Mouse (Mus musculus) lung, adult 18-20 months (tissue): ENCODE data around the gene Abhd17b.
"Not testable (repeated sequence)": the region's sequence is repeated elsewhere in the genome, so short reads cannot be mapped to it uniquely, and the experiment has no call there.

Experiments
- DNase-seq, 2 experiments: peaks; one replicate each; pipeline ENCODE4 v3.0.0; 2022; ENCODE audit warnings: mixed read lengths in 2 of 2

The Abhd17b gene

GRCm38 (mm10) chr19:21652285-21653171 lies 457 bp upstream of the Abhd17b start, which contains the start of gene 1110059E24Rik:
TSS of gene 1110059E24Rik (minus strand) at chr19:21652976.
- DNase-seq: peak; percentile 99

DNA sequence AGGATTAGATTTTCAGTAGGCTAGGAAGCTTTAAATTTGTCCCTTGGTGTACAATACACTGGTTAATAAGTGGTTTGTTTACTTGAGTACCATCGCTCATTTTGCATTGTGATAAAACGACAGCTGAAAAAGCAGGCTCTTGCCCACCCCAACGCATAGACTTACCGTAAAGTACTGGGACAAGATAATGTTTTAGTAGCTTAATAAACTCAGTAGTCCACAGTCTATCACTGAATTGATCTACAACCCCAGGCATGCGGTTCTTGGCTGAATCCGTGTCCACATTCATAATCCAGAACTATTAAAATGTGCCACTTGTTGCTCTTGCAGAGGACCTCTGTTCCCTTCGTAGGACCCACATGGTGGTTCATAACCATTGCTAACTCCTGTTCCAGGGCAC lies 1.8 kb downstream of the Abhd17b start:
- DNase-seq: no peak

DNA sequence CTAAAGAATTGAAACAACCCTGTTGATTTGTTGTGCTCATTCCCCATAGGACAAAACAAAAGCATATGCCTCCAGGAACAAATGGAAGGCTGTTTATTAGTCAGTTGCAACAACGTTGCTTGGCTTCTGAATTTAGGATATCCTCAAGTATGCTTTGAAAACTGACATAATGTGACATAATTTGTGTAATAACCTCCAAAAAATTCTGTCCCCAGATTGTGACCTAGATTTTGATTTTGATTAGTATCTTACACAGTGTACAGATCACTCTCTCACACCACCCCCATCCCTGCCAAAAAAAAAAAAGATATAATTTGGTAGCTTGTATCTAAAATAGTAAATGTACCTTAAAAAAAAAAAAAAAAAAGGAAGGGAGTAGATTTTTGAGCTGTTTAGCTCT lies 7.7 kb downstream of the Abhd17b start:
- DNase-seq: no peak

DNA sequence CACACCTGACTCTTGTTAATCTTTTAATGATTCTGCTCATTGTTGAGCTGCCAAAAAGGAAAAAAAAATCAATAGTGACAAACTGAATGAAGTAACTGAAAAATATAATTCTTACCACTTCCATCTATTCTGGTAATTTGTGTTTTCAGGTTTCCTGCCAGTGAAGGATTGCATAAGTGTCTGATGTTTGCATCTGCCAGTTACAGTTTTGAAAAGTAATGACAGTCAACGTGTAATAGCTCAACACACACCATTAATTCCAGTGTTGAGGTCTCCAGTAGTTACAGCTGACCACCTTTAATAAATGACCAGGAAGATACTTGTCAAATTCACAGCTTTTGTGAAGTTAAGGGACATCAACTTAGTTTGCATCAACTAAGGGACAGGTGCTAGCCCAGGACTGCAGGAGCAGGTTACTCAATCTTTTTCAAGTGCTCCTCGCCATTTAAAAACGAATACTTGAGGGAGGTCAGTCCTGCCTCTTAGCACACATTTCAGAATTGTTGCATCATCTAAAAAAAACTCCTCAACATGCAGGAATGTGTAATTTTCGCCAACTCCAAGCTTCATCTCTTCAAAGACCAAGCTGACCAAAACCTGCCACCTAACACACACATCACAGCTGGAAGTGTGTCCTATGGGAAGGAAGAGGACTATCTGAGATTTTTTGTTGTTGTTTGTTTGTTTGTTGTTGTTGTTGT lies 10.9 kb downstream of the Abhd17b start:
- DNase-seq: peak; percentile 53 to 70

- no peak for DNase-seq
Measured at GRCm38 (mm10) chr19:21669650-21670049, 16.7 kb downstream of the Abhd17b start.

DNA sequence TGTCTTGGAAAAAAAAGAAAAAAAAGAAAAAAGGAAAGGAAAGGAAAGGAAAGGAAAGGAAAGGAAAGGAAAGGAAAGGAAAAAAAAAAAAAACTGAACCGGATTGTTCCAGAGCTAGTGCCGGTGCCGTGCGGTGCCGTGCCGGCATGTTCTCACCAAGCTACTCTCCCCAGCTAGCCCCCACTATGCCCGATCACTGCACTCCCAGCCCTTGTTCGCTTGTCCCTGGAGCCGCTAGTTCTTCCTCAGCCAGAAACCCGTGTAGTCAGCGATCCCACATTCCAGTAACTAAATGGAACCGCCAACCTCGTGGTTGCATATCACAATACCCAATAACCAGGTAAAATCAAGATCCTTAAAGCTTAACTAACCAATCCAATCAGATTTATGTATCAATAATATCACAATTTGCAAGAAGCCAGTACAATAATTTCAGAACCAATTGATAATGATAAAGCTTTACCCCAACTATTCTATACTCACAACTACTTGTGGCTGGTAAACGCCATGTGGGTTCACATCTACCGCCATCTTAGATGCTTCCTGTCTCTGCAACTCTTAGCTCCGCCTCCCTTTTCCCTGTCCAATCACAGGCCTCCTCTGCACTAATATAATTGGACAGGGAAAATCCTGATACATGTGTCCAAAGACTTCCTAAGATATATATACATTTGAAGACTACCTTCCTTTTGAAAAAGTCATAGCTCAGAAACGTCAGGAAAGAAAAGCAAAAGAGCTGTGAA lies 21.5 kb downstream of the Abhd17b start:
- no peak for DNase-seq

DNA sequence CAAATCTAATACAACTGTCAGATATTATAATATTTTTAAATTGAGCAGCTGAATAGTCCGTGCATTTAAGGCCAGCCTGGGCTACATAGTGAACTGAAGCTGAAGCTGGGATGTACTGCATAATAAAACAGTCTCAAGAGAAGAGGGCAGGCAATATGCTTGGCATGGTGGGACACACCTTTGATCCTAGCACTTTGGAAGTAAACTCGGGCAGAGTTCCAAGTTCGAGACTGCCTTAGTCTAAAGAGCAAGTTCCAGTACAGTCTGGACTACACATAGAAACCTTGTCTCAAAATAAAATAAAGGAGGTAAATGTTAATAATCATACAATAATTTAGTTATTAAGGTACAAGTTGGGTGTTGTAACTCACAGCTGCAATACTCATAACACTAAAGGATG lies 27.1 kb downstream of the Abhd17b start:
- DNase-seq: no peak

DNA sequence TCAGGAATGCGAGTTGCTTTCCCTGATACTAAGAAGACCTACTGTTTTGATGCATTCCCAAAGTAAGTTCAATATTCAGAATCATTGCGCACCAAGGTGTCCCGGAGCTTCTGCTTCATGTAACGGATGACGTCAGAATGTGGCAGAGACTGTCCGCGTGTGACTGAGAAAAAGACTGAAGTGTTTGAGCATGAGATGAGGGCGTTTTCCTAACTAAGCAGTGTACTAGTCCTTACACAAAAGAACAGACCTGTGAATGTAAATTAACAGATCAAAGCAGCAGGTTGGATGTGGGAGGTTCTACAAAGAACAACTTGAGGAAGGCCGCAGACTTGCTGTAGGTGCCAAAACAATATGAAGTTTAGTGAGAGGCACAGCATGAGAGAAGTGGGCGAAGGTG lies 28.0 kb downstream of the Abhd17b start:
- no peak for DNase-seq

DNA sequence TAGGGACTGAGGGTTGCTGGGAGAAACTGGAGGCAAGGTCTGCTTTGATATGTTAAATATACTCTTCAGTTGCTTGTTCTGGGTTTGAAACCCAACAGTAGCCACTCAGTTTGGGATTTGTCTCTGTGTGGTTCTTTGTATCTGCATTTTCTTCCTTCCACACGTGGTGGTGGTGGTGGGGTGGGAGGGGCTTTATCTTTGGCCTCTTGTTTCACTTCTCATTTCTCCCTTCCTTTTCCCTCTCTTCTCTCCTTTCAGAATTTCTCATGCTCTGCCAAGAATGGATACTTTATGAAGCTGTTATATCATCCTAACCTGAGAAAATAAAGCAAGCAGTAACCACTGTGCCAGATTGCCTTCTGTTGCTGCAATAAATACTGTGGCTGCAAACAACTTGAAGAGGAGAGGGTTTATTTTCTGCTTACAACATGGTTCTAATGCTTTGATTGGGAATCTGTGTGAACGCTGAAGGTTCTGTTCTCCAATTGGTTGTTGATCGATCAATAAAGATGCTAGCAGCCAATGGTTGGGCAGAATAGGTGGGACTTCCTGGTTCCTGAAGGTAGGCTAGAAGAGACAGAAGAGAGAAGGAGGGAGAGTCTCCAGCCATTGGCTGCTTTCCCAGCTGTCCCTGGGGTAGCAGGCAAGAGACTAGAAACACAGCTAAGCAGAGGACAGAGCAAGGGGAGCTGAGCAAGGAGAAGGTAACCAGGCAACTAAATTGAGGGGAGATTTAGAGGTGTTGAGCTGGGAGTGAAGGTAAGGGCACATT lies 60.5 kb downstream of the Abhd17b start:
- DNase-seq: peak; percentile 58 to 68

DNA sequence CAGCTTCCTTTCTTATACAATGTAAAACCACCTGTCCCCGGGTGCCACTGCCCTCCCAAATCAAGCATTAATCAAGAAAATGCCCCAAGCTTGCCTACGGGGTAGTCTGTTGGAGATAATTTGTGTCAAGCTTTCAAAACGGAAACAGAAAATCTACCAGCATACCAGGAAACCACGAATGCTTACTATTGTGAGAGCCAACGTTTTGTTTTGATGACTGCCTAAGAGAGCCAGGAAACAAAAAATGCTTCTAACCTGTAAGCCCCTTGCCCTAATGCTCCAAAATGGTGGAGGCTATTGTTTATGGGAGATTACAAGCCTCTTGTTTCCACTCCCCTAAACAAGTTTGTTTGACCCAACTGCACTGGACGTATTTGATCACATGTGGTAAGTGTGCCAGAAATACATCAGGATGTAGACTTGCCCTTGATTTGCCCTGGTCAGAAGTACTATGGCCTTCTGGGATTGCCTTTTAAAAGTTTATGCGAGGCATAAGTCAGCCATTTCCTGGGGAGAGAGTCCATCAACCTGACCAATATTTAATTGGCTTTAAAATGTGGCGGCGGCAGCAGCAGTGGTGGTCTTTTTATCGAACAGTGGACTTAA lies 61.4 kb downstream of the Abhd17b start:
- DNase-seq: no peak

DNA sequence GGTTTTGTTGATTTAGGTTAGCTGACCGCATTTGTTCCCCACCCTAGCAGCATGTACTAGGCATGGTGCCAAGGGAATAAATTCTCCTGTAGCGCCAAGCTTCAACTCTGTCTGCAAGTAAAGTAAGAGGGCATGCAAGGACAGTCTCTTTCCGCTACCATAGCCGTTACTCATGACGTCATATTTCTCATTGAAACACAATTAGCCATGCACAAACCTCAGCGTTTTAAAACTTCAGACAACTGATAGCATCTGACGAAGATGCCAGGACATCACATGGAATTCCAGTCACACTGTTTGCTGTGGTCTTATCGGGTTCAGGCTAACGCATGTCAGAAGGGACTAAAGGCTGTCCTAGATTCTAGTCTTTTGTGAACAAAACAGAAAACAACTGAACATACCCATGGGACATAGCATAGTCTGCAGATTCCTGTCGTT lies 62.0 kb downstream of the Abhd17b start:
- DNase-seq: no peak

DNA sequence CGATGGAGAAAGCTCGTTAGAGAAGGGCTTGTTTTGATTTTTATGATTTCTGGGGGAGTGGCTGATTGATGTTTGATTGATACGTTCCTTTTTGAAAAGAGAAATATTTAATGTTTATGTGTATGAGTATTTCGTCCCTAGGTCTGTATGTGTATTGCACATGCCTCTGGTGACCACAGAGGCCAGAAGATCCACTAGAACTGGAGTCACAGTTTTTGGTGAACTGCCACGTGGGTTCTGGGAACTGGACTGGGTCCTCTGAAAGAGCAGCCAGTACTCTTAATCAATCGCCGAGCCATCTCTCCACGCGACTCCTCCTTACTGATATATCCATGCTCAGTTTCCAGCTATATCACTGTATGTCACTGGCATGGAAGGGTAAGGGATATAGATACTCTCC lies 62.5 kb downstream of the Abhd17b start:
- DNase-seq: no peak

DNA sequence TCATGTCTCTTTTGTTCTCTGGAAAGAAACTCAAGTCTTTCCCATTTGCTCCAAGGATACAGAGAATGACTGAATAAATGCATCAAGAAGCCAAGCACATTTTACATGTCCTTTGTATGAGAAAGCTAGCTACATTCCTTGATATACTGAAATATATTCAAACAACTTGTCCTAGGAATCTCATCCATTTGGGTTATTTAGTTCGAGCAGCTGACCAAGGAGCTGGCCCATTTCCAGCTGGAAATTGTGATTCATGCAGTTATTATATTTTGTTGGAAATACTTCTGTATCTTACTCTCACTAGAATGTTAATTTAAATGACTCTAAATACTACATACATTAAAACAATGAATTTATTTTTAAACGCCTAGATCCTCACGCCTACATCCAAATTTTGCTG lies 63.5 kb downstream of the Abhd17b start:
- DNase-seq: no peak

DNA sequence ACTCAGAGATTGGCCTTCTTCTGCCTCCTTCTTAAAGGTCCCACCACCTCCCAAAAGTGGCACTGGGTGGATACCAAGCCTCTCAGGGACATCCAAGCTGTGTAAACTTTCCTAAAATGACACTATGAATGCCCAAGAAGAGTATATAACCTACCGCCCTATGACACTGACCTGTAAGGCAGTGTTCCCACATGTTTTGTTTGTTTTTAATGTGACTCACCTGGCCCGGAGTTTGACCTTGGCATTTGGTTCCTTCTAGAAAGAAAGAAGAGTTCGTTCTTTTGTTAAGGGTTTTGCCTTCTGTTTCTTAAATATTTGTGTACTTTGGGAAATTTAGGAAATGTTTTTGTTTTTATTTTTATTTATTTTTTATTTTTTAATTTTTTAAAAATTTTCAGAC lies 66.2 kb downstream of the Abhd17b start:
- DNase-seq: no peak

- DNase-seq: no peak
Measured at GRCm38 (mm10) chr19:21720950-21721349, 68.0 kb downstream of the Abhd17b start.

DNA sequence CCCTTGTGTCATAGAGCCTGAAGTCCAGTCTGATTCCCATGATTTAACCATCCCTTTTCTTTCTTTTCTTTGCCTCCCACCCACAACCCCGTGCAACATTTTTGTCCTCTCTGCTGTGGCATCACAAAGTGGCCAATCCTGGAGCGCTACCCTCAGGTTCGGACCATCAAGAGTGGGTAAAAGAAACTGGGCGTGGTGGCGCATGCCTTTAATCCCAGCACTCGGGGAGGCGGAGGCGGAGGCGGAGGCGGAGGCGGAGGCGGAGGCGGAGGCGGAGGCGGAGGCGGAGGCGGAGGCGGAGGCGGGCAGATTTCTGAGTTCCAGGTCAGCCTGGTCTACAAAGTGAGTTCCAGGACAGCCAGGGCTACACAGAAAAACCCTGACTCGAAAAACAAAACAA lies 70.3 kb downstream of the Abhd17b start:
- not testable (repeated sequence) for DNase-seq

DNA sequence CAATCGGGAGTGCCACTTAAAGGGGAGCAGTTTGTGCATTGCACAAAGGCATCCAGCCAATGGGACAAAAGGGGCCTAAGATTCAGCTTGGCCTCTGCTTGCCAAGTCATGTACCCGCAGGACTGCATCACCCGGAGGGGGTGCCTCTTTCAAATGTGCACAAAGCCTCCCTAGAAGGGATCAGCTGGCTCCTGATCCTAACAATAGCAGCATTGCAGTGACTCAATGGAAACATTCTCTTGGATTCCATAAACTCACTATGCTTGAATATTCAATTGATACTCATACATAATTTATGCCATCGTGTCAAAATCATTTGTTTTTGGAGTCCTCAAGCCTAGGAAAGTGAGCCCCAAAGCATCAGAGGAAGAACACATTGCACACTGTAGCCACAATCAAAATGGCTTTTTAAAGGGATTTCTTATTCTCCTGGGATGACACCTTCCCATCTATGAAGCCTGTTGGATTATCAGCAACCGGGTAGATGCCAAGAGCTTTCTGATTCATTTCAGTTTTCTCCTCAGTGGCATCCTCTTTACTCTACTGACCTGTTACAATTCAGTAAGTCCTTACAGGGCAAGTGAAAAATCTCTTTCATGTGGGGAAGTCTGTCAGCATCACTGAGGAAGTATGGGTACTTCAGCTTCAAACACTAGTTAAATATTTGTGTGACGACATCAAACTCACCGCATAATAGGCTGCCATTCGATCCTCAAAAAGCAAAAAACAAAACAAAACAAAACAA lies 71.1 kb downstream of the Abhd17b start:
- DNase-seq: no peak

GRCm38 (mm10) chr19:21725168-21725567 lies 72.2 kb downstream of the Abhd17b start:
- no peak for DNase-seq

DNA sequence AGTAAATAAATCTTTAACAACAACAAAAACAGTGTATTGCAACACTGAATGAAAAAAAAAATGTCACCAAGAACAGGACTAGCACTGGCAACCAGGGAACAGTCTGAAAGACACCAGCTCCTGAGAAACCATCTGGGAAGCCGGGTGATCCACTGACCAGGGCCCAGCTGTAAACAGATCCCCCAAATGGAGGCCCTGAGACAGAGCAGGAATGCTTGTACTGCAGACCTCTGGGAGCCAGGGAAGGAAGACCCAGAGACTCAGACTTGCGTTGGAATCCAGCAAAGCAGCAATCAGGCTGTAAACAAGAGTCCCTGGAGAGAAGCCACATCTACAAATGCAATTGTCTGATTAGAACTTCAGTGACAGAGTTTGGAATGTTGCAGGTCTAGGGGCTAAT lies 74.1 kb downstream of the Abhd17b start:
- DNase-seq: no peak

GRCm38 (mm10) chr19:21728342-21728741 lies 75.4 kb downstream of the Abhd17b start:
- no peak for DNase-seq

GRCm38 (mm10) chr19:21731887-21732286 lies 78.9 kb downstream of the Abhd17b start:
- DNase-seq: no peak
